Mouse (Mus musculus) regulatory T cell (primary cell): Measurements from ENCODE around the gene Strn3.

ENCODE experiments used
- in situ Hi-C: fragments of 300-600 bp; cut with MboI, MseI; formaldehyde crosslinking; loops from one replicate; pipeline ENCODE4 v1.15.1; 2025; ENCODE audit warnings: high pct_unique_total_duplicates

Strn3 gene

GRCm38 (mm10) chr12:51691845-51692632, at the start of gene Strn3:
Gene Strn3 (minus strand): TSS chr12:51691897.
- in situ Hi-C loops: no loop called here

GRCm38 (mm10) chr12:51736807-51737206, 45.1 kb upstream of the Strn3 start:
- in situ Hi-C loops: no loop called here

- in situ Hi-C loops: no loop called here
Observed at GRCm38 (mm10) chr12:51736381-51736780, 44.7 kb upstream of the Strn3 start.

- in situ Hi-C loops: no loop called here
Observed at GRCm38 (mm10) chr12:51735840-51736271, 44.2 kb upstream of the Strn3 start.

GRCm38 (mm10) chr12:51734605-51735211, 43.0 kb upstream of the Strn3 start:
- in situ Hi-C loops: no loop called here

DNA sequence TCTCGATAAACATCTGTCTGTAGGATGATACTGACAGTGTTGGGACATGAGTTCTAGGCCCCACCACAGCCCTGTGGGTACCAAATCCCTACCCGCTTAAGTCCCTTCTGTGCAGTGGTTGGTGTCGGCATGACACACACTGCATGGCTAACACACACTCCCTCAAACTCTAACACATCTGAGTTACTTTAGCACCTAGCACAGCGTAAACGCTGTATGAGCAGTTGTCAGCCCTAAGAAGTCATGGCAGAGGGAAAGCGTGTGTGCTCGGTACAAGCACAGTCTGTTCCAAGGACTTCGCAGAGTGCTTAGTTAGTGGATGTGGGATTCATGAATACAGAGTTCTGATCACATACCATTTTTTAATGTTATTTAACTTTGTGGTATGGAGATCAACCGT, 38.1 kb upstream of the Strn3 start:
- in situ Hi-C loops: no loop called here

DNA sequence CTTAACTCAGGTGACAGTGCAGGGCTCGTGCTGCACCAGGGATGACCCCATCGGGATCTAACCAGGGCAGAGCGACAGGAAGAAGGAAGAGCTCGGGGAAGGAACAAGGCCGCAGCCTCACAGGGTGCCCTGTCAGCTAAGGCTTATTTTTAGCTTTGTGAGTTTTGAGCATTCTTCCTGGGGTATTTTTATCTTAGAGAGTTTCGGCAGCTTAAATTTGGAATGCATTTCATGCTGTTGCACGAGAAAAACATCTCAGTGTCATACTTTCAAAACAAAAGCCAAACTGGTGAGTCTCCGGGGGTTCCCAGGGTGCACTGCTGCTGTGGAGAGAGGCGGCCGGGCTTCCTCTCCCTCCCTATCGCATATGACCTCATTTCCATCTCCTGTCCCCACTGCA, 37.4 kb upstream of the Strn3 start:
- in situ Hi-C loops: no loop called here

DNA sequence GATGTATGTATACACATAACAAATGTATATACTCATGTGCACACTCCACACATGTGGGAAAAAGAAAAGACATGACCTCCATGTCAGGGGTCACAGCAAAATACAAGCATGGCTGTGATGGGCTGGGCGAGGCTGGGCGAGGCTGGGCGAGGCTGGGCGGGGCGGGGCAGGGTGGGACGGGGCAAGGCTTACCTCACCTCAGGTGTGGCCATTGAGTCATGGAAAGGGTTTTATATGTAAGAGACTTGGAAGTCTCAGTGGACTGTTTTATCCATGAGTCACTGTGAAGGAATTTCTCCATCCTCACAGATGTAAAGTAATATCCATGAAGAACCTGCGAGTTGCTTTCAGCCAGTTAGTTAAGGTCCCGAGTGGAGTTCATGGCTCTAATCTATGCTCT, 30.1 kb upstream of the Strn3 start:
- in situ Hi-C loops: no loop called here

DNA sequence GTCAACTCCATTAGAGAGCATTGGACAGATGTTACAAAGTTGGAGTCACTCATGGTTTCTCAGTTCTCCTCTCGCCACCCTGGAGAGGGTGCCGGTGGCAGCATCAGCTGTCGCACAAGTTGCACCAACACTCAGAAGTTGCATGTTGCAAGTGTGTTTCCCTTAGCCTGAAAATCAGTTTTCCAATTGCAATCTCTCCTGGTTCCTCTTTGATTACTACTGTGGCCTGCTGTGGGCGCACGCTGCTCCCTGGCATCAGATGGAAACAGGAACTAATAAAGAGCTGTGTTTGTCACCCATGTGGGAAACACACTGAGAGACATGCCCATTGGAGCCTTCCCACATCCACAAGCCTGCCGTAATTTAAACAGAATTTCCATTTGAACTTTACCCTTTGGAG, 26.9 kb upstream of the Strn3 start:
- in situ Hi-C loops: no loop called here

GRCm38 (mm10) chr12:51712685-51713084, 21.0 kb upstream of the Strn3 start:
- in situ Hi-C loops: no loop called here

DNA sequence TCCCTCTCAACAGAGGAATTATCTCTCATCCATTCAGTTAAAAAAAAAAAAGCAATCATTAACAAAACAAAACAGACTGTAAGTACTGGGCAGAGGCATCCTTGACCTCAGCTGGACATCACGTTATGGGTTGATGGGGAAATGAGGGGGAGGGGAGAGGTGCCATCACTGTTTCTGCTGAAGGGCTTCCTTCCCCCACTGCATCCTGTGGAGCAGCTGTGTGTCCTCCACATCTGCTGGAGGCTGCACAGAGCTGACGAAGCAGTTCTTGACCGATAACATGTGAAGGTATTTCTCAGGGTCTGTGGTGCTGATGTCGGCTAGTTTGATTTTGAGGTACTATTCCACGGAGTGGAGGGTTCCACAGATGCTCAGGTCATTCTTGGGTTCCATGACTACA, 18.5 kb upstream of the Strn3 start:
- in situ Hi-C loops: no loop called here

GRCm38 (mm10) chr12:51709741-51710140, 18.0 kb upstream of the Strn3 start:
- in situ Hi-C loops: no loop called here

- in situ Hi-C loops: no loop called here
Observed at GRCm38 (mm10) chr12:51708941-51709686, 17.4 kb upstream of the Strn3 start.

- in situ Hi-C loops: no loop called here
Observed at GRCm38 (mm10) chr12:51706673-51707235, 15.1 kb upstream of the Strn3 start.

- in situ Hi-C loops: no loop called here
Observed at GRCm38 (mm10) chr12:51705778-51706177, 14.1 kb upstream of the Strn3 start.

DNA sequence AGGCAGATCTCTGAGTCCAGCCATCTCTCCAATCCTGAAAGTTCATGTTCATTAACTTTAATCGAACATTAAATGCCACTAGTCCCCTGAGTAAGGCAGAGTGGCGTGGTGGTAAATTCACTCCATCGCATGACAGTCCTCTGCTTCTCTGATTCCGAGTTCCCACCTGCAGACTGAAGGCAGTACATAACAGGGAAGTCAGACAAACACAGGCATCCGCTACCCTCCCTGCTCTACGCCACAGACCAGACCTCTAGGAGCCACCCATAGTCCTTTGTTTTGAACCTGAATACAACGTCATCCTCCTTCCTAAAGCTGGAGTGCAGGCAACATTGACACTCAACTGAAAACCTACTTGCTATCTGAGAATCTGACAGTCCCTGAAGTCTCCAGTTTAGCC, 12.9 kb upstream of the Strn3 start:
- in situ Hi-C loops: no loop called here

DNA sequence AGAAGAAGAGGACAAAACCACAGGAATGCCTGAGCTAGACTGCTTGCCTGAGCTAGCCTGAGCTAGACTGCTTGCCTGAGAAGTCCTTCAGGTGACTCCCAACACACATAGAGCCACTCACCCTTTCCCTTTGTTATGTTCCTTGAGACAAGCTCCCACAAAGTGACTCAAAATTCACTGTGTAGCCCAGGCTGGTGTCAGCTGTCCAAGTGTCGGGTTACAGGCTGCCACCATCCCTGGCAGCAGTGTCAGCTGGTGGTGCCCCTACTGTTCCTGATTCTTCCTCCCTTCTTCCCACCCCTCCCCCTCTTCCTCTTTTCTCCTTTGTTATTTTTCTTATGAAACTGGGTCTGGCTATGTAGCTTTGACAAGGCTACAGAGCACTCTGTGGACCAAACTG, 12.2 kb upstream of the Strn3 start:
- in situ Hi-C loops: no loop called here

GRCm38 (mm10) chr12:51701723-51702122, 10.0 kb upstream of the Strn3 start:
- in situ Hi-C loops: no loop called here

GRCm38 (mm10) chr12:51699623-51700393, 8.1 kb upstream of the Strn3 start:
- in situ Hi-C loops: no loop called here

GRCm38 (mm10) chr12:51696157-51696556, 4.5 kb upstream of the Strn3 start:
- in situ Hi-C loops: no loop called here

DNA sequence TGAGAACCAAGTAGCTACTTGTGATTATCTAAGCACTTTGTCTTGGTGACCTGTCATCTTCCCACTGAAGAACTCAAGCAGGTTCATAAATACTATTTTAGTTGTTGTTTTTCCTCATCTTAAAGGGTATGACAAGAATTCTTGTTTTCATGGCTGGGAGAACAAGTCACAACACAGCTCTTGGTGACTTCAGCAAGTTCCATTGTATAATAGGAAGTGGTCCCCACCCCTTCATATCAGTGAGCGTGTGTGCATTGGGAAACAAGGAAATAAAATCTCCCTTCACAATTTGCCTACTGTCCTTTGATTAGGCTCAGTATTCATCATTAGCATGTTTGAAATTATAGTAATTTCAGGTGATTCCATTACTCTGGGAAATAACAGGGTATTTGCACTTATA, 3.3 kb upstream of the Strn3 start:
- in situ Hi-C loops: no loop called here

DNA sequence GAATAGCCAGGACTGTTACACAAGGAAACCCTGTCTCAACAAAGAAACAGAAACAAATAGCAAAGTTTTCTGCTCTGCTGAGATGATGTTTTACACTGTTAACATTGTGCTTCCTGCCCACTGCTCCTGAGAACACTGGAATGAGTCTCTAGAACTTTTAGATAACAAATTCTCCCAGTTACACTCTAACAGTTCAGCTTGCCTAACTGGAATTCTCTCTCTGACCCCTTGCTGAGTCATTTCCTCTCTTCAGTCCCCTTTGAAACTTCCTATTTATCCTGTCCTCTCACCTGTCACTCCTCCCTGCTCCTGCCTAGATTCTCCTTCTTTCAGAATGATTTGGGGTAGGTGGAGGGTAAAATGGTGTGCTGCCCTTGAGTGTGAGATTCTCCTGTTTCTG, 2.4 kb upstream of the Strn3 start:
- in situ Hi-C loops: no loop called here
